In the genomic region with DNA sequence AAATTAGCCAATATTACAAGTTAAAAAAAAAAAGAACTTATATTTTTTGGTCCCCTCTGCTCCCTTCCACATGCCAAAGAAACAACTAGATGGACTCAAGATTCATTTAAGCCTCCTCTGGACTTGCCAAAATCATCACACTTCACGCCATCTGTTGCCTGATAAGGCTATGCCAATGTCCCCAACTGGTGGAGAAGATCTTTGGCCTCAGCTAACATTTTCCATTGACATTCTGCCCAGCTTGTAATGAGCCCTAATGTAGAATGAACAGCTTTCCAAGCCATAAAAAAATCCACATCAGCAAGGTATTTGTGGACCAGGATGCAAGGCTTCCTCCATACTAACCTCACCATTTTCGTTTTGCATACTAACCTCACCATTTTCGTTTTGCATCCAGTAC, we compare ENCODE assay signal across 20 mouse cellular contexts.
DNase-seq lines count a peak whose midpoint lies in the region; ATAC-seq and TF ChIP-seq lines count a peak whose summit lies in the region.
"Had no signal": no experiment of that assay in that cellular context is flagged by ENCODE, and none has a peak within 500 bp of the region (broad histone marks: within the 10 kb centered on the region; RNA-seq: fewer than 3 reads in every experiment).

No protein-coding gene starts in this region.

- intact Hi-C loops in heart, postnatal 25 days (cut with DNase I): no loop called here

- 79% methylated on average over 3 of the region's 3 CpGs for WGBS in hindbrain, postnatal 0 days
- WGBS in hindbrain, embryonic 14.5 days: 87% methylated on average over 3 of the region's 3 CpGs
- 82% methylated on average over 3 of the region's 3 CpGs for WGBS in forebrain, embryonic 13.5 days
- 83% methylated on average over 3 of the region's 3 CpGs for WGBS in forebrain, embryonic 10.5 days

- H3K4me1 ChIP-seq in hindbrain, postnatal 0 days (ENCODE audit: insufficient read depth, low read length): no peaks in the 10 kb centered on the region
- no peaks in the 10 kb centered on the region for H3K4me1 ChIP-seq in hindbrain, embryonic 14.5 days (replicated peaks; ENCODE audit: control insufficient read depth, insufficient read depth, low read length)
- no peaks in the 10 kb centered on the region for H3K4me1 ChIP-seq in forebrain, embryonic 13.5 days
- no peaks in the 10 kb centered on the region for H3K4me1 ChIP-seq in forebrain, embryonic 10.5 days
- H3K4me1 ChIP-seq: forebrain, embryonic 12.5 days; heart, embryonic 13.5 days; hindbrain, embryonic 13.5 days; stomach, embryonic 15.5 days had no signal

- H3K36me3 ChIP-seq in hindbrain, postnatal 0 days (ENCODE audit: insufficient read depth, low read length): no peaks in the 10 kb centered on the region
- H3K36me3 ChIP-seq in hindbrain, embryonic 14.5 days (replicated peaks; ENCODE audit: control insufficient read depth, insufficient read depth): no peaks in the 10 kb centered on the region
- no peaks in the 10 kb centered on the region for H3K36me3 ChIP-seq in forebrain, embryonic 13.5 days (ENCODE audit: poor library complexity, severe bottlenecking)
- H3K36me3 ChIP-seq in forebrain, embryonic 10.5 days (replicated peaks): no peaks in the 10 kb centered on the region
- H3K36me3 ChIP-seq: forebrain, embryonic 12.5 days; heart, embryonic 13.5 days; hindbrain, embryonic 13.5 days; stomach, embryonic 15.5 days had no signal

- H3K4me3 ChIP-seq in hindbrain, postnatal 0 days (ENCODE audit: low read length): no peak overlapping the region
- H3K4me3 ChIP-seq in hindbrain, embryonic 14.5 days (replicated peaks; ENCODE audit: low read length): no peak overlapping the region
- no peak overlapping the region for H3K4me3 ChIP-seq in forebrain, embryonic 13.5 days
- no peak overlapping the region for H3K4me3 ChIP-seq in forebrain, embryonic 10.5 days
- H3K4me3 ChIP-seq: forebrain, embryonic 12.5 days; heart, embryonic 13.5 days; hindbrain, embryonic 13.5 days; myocyte; stomach, embryonic 15.5 days had no signal

- 0 out of 2 replicates have a peak, but pooled peaks have one; percentile 15 for ATAC-seq in hindbrain, postnatal 0 days
- no peak for ATAC-seq in hindbrain, embryonic 14.5 days (ENCODE audit: low FRiP score)
- no peak for ATAC-seq in forebrain, embryonic 13.5 days
- ATAC-seq: Patski had no signal

- no peak overlapping the region for H3K4me2 ChIP-seq in hindbrain, postnatal 0 days (ENCODE audit: low read depth, low read length)
- no peak overlapping the region for H3K4me2 ChIP-seq in hindbrain, embryonic 14.5 days (replicated peaks)
- no peak overlapping the region for H3K4me2 ChIP-seq in forebrain, embryonic 13.5 days
- H3K4me2 ChIP-seq: forebrain, embryonic 12.5 days; heart, embryonic 13.5 days; hindbrain, embryonic 13.5 days; midbrain, embryonic 11.5 days; stomach, embryonic 15.5 days had no signal

- TF ChIP-seq POLR2A in brain, embryonic 14.5 days (IDR thresholded peaks at IDR 0.05; ENCODE audit: borderline replicate concordance, extremely low read depth, insufficient read depth, insufficient read length, poor library complexity, severe bottlenecking): no peak

- H3K27me3 ChIP-seq in hindbrain, postnatal 0 days (ENCODE audit: insufficient read depth, low read length): no peaks in the 10 kb centered on the region
- H3K27me3 ChIP-seq in hindbrain, embryonic 14.5 days (ENCODE audit: control insufficient read depth, insufficient read depth, low read length): no peaks in the 10 kb centered on the region
- H3K27me3 ChIP-seq in forebrain, embryonic 13.5 days: no peaks in the 10 kb centered on the region
- no peaks in the 10 kb centered on the region for H3K27me3 ChIP-seq in forebrain, embryonic 10.5 days (ENCODE audit: poor library complexity, severe bottlenecking)
- H3K27me3 ChIP-seq: forebrain, embryonic 12.5 days; heart, embryonic 13.5 days; hindbrain, embryonic 13.5 days; Patski; stomach, embryonic 15.5 days had no signal

- H3K9ac ChIP-seq in hindbrain, postnatal 0 days (replicated peaks; ENCODE audit: low read length): no peak overlapping the region
- no peak overlapping the region for H3K9ac ChIP-seq in hindbrain, embryonic 14.5 days
- H3K9ac ChIP-seq in forebrain, embryonic 13.5 days: no peak overlapping the region
- H3K9ac ChIP-seq: forebrain, embryonic 12.5 days; heart, embryonic 13.5 days; hindbrain, embryonic 13.5 days; stomach, embryonic 15.5 days had no signal

- no peak overlapping the region for H3K27ac ChIP-seq in hindbrain, postnatal 0 days
- H3K27ac ChIP-seq in hindbrain, embryonic 14.5 days: no peak overlapping the region
- no peak overlapping the region for H3K27ac ChIP-seq in forebrain, embryonic 13.5 days
- no peak overlapping the region for H3K27ac ChIP-seq in forebrain, embryonic 10.5 days
- H3K27ac ChIP-seq: forebrain, embryonic 12.5 days; hindbrain, embryonic 13.5 days; stomach, embryonic 15.5 days had no signal

- TF ChIP-seq CTCF in hindbrain, postnatal 0 days (IDR thresholded peaks at IDR 0.05; ENCODE audit: low read depth): no peak
- TF ChIP-seq CTCF in brain, embryonic 14.5 days (IDR thresholded peaks at IDR 0.05; ENCODE audit: borderline replicate concordance, extremely low read depth, insufficient read depth, insufficient read length): no peak

- H3K9me3 ChIP-seq in hindbrain, postnatal 0 days (ENCODE audit: low read length): no peaks in the 10 kb centered on the region
- H3K9me3 ChIP-seq in hindbrain, embryonic 14.5 days (ENCODE audit: control insufficient read depth, low read length): no peaks in the 10 kb centered on the region
- no peaks in the 10 kb centered on the region for H3K9me3 ChIP-seq in forebrain, embryonic 13.5 days (replicated peaks)
- no peaks in the 10 kb centered on the region for H3K9me3 ChIP-seq in forebrain, embryonic 10.5 days
- H3K9me3 ChIP-seq: forebrain, embryonic 12.5 days; hindbrain, embryonic 13.5 days; stomach, embryonic 15.5 days had no signal

- peak; percentile 76 for DNase-seq in hindbrain, postnatal 0 days (ENCODE audit: low spot score)
- DNase-seq in hindbrain, embryonic 14.5 days (ENCODE audit: low spot score): no peak
- DNase-seq in brain, embryonic 14.5 days (ENCODE audit: low read depth): peak; percentile 4
- peak; percentile 91 for DNase-seq in cerebellum, adult 9-11 months
- DNase-seq in heart, postnatal 25 days (ENCODE audit: low spot score): peak; percentile 45
- DNase-seq in left cerebral cortex, adult 11 months (ENCODE audit: low spot score): no peak
- DNase-seq in forebrain, embryonic 10.5 days (ENCODE audit: extremely low spot score, low spot score): no peak
- DNase-seq: kidney, adult 11 months; kidney, postnatal 10 days; layer of hippocampus, adult 9-11 months; liver; thymus, postnatal 14 days had no signal

Comparison
In these comparisons a context has a peak if more than half of its experiments do, and no peak if none do; other contexts are left out.
1. DNase-seq: peak in hindbrain, postnatal 0 days (single experiment), brain, embryonic 14.5 days (single experiment), cerebellum, adult 9-11 months (single experiment) and heart, postnatal 25 days (single experiment); none in hindbrain, embryonic 14.5 days (single experiment), left cerebral cortex, adult 11 months (single experiment) and forebrain, embryonic 10.5 days (single experiment).